Mouse (Mus musculus) heart, embryonic 14.5 days (tissue): Measurements from ENCODE around the gene Ttc4. TPM values are rescaled to one million over a fixed set of nuclear protein-coding genes. Genes with fewer than 3 reads are reported as not detected.

Experiments used
- ATAC-seq: fragments of 200-750 bp; cut with Nextera tagmentation; 2 replicates; pipeline ENCODE4 v1.8.0; 2017; ENCODE audit warnings: low read depth, moderate TSS enrichment; ENCODE audit not compliant: insufficient number of reproducible peaks, insufficient read depth, low FRiP score
- H3K27ac ChIP-seq, 2 experiments: fragments of 200-500 bp in 1 of 2; fragments of 300-500 bp in 1 of 2; sonication (generic) in 1 of 2; replicated peaks in 1 of 2; 2 replicates each; pipeline ENCODE4 v1.5.1; 2012 to 2014; ENCODE audit warnings: low read depth in 2 of 2, low read length in 2 of 2, control low read depth in 1 of 2, mild to moderate bottlenecking in 1 of 2, mixed read lengths in 1 of 2; ENCODE audit not compliant: control insufficient read depth in 1 of 2, insufficient read depth in 1 of 2
- H3K27me3 ChIP-seq: fragments of 300-500 bp; sonication (generic); 2 replicates; pipeline ENCODE4 v1.6.1; 2014; ENCODE audit warnings: mild to moderate bottlenecking, low read length, control low read depth; ENCODE audit not compliant: control insufficient read depth, insufficient read depth
- H3K36me3 ChIP-seq: fragments of 300-500 bp; sonication (generic); 2 replicates; pipeline ENCODE4 v1.6.1; 2014; ENCODE audit warnings: mild to moderate bottlenecking, control low read depth, low read length, mixed read lengths; ENCODE audit not compliant: control insufficient read depth, insufficient read depth
- H3K4me1 ChIP-seq, 2 experiments: fragments of 200-500 bp in 1 of 2; fragments of 300-500 bp in 1 of 2; sonication (generic) in 1 of 2; 2 replicates each; pipeline ENCODE4 v1.6.1; 2012 to 2014; ENCODE audit warnings: low read length in 2 of 2, control low read depth in 1 of 2, mixed read lengths in 1 of 2; ENCODE audit not compliant: control insufficient read depth in 2 of 2, insufficient read depth in 2 of 2
- H3K4me2 ChIP-seq: fragments of 300-500 bp; sonication (generic); 2 replicates; pipeline ENCODE4 v1.6.1; 2014; ENCODE audit warnings: mild to moderate bottlenecking, low read length
- H3K4me3 ChIP-seq, 2 experiments: fragments of 200-500 bp in 1 of 2; fragments of 300-500 bp in 1 of 2; sonication (generic) in 1 of 2; 2 replicates each; pipeline ENCODE4 v1.5.1; 2012 to 2014; ENCODE audit warnings: low read length in 2 of 2, mild to moderate bottlenecking in 2 of 2, control low read depth in 1 of 2, low read depth in 1 of 2, moderate library complexity in 1 of 2; ENCODE audit not compliant: control insufficient read depth in 1 of 2, insufficient read depth in 1 of 2
- H3K9ac ChIP-seq: fragments of 300-500 bp; sonication (generic); 2 replicates; pipeline ENCODE4 v1.6.1; 2014; ENCODE audit warnings: mild to moderate bottlenecking, low read length
- H3K9me3 ChIP-seq: fragments of 300-500 bp; sonication (generic); 2 replicates; pipeline ENCODE4 v1.6.1; 2016; ENCODE audit warnings: low read length, control low read depth; ENCODE audit not compliant: control insufficient read depth
- WGBS: fragments of 180-500 bp; shearing (Covaris S2); extraction: QIAGEN DNeasy Blood & Tissue Kit; methylation state at CpG from one replicate; pipeline ENCODE4 v1.1.7; 2014; 5-methylcytosine and 5-hydroxymethylcytosine counted together
- polyA plus RNA-seq: library from polyadenylated mRNA; unstranded; fragments of >200 nt; fragmentation: Nextera tagmentation; extraction: Ambion mirVana; gene quantifications from 2 replicates; pipeline ENCODE4 v1.2.1, GENCODE M21; 2014

Gene Ttc4
- polyA plus RNA-seq, 1 experiment from 2014 or later, result 52.0 TPM

DNA sequence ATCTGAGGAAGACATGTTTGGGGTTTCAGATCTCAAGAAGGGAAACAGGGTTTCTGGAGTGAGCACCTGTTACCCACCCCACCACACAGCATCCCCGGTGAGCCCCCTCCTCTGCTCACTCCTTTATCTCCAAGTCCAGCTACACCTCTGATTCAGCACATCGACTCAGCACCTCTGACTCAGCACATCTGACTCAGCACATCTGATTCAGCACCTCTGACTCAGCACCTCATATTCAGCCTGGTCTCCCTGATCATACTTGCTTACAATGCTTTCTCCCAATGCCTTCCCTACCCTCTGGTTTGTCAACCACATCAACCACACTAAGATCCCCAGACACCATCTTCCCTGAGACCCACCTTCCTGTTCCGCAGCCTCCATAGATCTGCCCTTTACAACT, 65.2 kb downstream of the Ttc4 start:
- Histone ChIP-seq H3K9ac (no peak overlapping the region), H3K27ac (no peak overlapping the region), H3K4me3 (no peak overlapping the region), H3K27me3 (peaks cover 21% of the 10 kb centered on the region; the same call in 1 of the 2 replicates), H3K4me2 (no peak overlapping the region), H3K36me3 (no peaks in the 10 kb centered on the region), H3K4me1 (no peaks in the 10 kb centered on the region), H3K9me3 (no peaks in the 10 kb centered on the region)
- WGBS, result 63% methylated on average over 3 of the region's 3 CpGs
- ATAC-seq, result no peak

DNA sequence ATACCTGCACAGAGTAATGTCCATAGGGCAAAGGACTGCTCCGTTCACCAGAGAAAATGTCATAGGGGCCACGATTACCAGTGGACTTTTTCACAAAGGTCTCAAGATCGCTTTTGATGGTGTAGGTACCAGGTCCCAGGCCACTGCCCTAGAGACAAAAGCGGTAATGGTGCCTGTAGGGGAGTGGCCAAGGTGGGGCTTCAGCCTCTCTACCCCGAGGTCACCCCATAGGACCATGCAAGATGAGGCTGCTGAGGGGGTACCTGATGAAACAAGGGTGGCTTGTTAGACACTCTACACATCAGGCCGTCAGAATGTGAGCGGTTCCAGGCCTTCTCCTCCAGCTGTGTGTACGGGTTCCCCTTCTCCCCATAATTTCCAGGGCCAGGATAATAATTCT, 65.6 kb downstream of the Ttc4 start:
- Histone ChIP-seq H3K9me3 (no peaks in the 10 kb centered on the region), H3K27ac (no peak overlapping the region), H3K9ac (no peak overlapping the region), H3K27me3 (peaks cover 21% of the 10 kb centered on the region; the same call in 1 of the 2 replicates), H3K4me2 (no peak overlapping the region), H3K36me3 (no peaks in the 10 kb centered on the region), H3K4me3 (no peak overlapping the region), H3K4me1 (no peaks in the 10 kb centered on the region)
- 67% methylated on average over 8 of the region's 8 CpGs for WGBS
- ATAC-seq, result no peak

Other genes with a start within 250 kb of the Ttc4 start
- gene Pcsk9, start 214.6 kb downstream of the Ttc4 start, polyA plus RNA-seq, result 0.07 TPM in 2 replicates
- gene Bsnd, start 186.7 kb downstream of the Ttc4 start, polyA plus RNA-seq, result not detected in 2 replicates
- 10.4 and 12.0 TPM in 2 replicates for gene Dhcr24, start 117.9 kb downstream of the Ttc4 start, polyA plus RNA-seq
- not detected in 2 replicates for gene Lexm, start 61.7 kb downstream of the Ttc4 start, polyA plus RNA-seq
- 0.62 and 0.80 TPM in 2 replicates for gene Ttc22, start 56.5 kb downstream of the Ttc4 start, polyA plus RNA-seq
- 10.6 TPM in 2 replicates for gene Pars2, start 27.9 kb downstream of the Ttc4 start, polyA plus RNA-seq
- 0.44 and 0.45 TPM in 2 replicates for gene Mroh7, start 52.0 kb upstream of the Ttc4 start, polyA plus RNA-seq
- gene Fam151a, start 54.9 kb upstream of the Ttc4 start, polyA plus RNA-seq, result 0.13 and 0.32 TPM in 2 replicates
- gene Acot11, start 126.1 kb upstream of the Ttc4 start, polyA plus RNA-seq, result 5.0 and 6.0 TPM in 2 replicates
- 36.7 and 43.3 TPM in 2 replicates for gene Ssbp3, start 231.8 kb upstream of the Ttc4 start, polyA plus RNA-seq